Mouse (Mus musculus): ENCODE results near the gene Pef1.

GRCm38 (mm10) chr4:130125164-130125563 lies 22.8 kb downstream of the Pef1 start:
- TF ChIP-seq POLR2A (IDR thresholded peaks at IDR 0.05; ENCODE audit: insufficient read length, low read depth) = no peak
- no peak for TF ChIP-seq MYOG (IDR thresholded peaks at IDR 0.05; ENCODE audit: control insufficient read depth in 1 of 3, insufficient read depth in 1 of 3, insufficient read length in 2 of 3, low read depth in 2 of 3)
- TF ChIP-seq MAX (IDR thresholded peaks at IDR 0.05; ENCODE audit: low read depth) = no peak
- no peak for TF ChIP-seq POLR2AphosphoS2 (IDR thresholded peaks at IDR 0.05; ENCODE audit: insufficient read length, low read depth)
- no peak for TF ChIP-seq E2F4 (IDR thresholded peaks at IDR 0.05; ENCODE audit: insufficient read depth)
- no peak for TF ChIP-seq USF1 (IDR thresholded peaks at IDR 0.05; ENCODE audit: low read depth)
- no peak for TF ChIP-seq TCF12 (IDR thresholded peaks at IDR 0.05; ENCODE audit: insufficient read depth, poor library complexity, severe bottlenecking)
- no peak for TF ChIP-seq SRF (IDR thresholded peaks at IDR 0.05; ENCODE audit: control insufficient read depth, insufficient read length, low read depth)
- no peak for TF ChIP-seq REST (IDR thresholded peaks at IDR 0.05; ENCODE audit: insufficient read depth, insufficient read length)

All from myocyte (in vitro differentiated cells).